Mouse (Mus musculus) neural tube, embryonic 14.5 days (tissue): Measurements from ENCODE around the gene Atp5d. TPM values are rescaled to one million over a fixed set of nuclear protein-coding genes. Genes with fewer than 3 reads are reported as not detected.
A peak's percentile ranks its signal among the peaks of the same experiment; 100 is the strongest.

Source experiments
- ATAC-seq: fragments of 200-750 bp; cut with Nextera tagmentation; 2 replicates; pipeline ENCODE4 v1.8.0; 2017; ENCODE audit warnings: low read depth, mild to moderate bottlenecking, moderate TSS enrichment, moderate library complexity
- H3K27ac ChIP-seq: fragments of 300-500 bp; sonication (generic); 2 replicates; pipeline ENCODE4 v1.5.1; 2014; ENCODE audit warnings: low read depth, mild to moderate bottlenecking, control low read depth, low read length, moderate library complexity, mixed read lengths
- H3K27me3 ChIP-seq: fragments of 300-500 bp; sonication (generic); 2 replicates; pipeline ENCODE4 v1.6.1; 2014; ENCODE audit warnings: low read length; ENCODE audit not compliant: control insufficient read depth, insufficient read depth
- H3K36me3 ChIP-seq: fragments of 300-500 bp; sonication (generic); 2 replicates; pipeline ENCODE4 v1.6.1; 2014; ENCODE audit warnings: low read length, mixed read lengths; ENCODE audit not compliant: control insufficient read depth, insufficient read depth
- H3K4me1 ChIP-seq: fragments of 300-500 bp; sonication (generic); 2 replicates; pipeline ENCODE4 v1.6.1; 2014; ENCODE audit warnings: low read length; ENCODE audit not compliant: control insufficient read depth, insufficient read depth
- H3K4me2 ChIP-seq: fragments of 300-500 bp; sonication (generic); 2 replicates; pipeline ENCODE4 v1.6.1; 2014; ENCODE audit warnings: mild to moderate bottlenecking, low read depth, low read length, control low read depth
- H3K4me3 ChIP-seq: fragments of 300-500 bp; sonication (generic); 2 replicates; pipeline ENCODE4 v1.5.1; 2014; ENCODE audit warnings: low read depth, low read length, control low read depth, mixed read lengths
- H3K9ac ChIP-seq: fragments of 300-500 bp; sonication (generic); replicated peaks from 2 replicates; pipeline ENCODE4 v1.6.1; 2014; ENCODE audit warnings: low read depth, mild to moderate bottlenecking, control low read depth, low read length, mixed read lengths
- H3K9me3 ChIP-seq: fragments of 300-500 bp; sonication (generic); 2 replicates; pipeline ENCODE4 v1.6.1; 2016; ENCODE audit warnings: low read length; ENCODE audit not compliant: control insufficient read depth
- WGBS: fragments of 180-500 bp; shearing (Covaris S2); extraction: QIAGEN DNeasy Blood & Tissue Kit; methylation state at CpG from one replicate; pipeline ENCODE4 v1.1.7; 2014; 5-methylcytosine and 5-hydroxymethylcytosine counted together
- polyA plus RNA-seq: library from polyadenylated mRNA; unstranded; fragments of >200 nt; fragmentation: Nextera tagmentation; extraction: Ambion mirVana; gene quantifications from 2 replicates; pipeline ENCODE4 v1.2.1, GENCODE M21; 2014

Atp5d gene
- polyA plus RNA-seq, 1 experiment from 2014 or later, result 519 TPM

GRCm38 (mm10) chr10:80127920-80128319 lies 10.5 kb upstream of the Atp5d start:
- H3K4me2 ChIP-seq, result no peak overlapping the region
- H3K36me3 ChIP-seq, result peaks cover 59% of the 10 kb centered on the region
- no peaks in the 10 kb centered on the region for H3K9me3 ChIP-seq
- WGBS, result 95% methylated on average over 8 of the region's 8 CpGs
- H3K27me3 ChIP-seq, result no peaks in the 10 kb centered on the region
- H3K27ac ChIP-seq, result no peak overlapping the region
- H3K9ac ChIP-seq, result no peak overlapping the region
- ATAC-seq, result no peak
- no peak overlapping the region for H3K4me3 ChIP-seq
- 0 out of 2 replicates have a peak, but pooled peaks cover 4% of the 10 kb centered on the region for H3K4me1 ChIP-seq

GRCm38 (mm10) chr10:80129846-80130245 lies 8.6 kb upstream of the Atp5d start:
- H3K9me3 ChIP-seq, result no peaks in the 10 kb centered on the region
- 96% methylated on average over 9 of the region's 9 CpGs for WGBS
- no peak overlapping the region for H3K27ac ChIP-seq
- no peak overlapping the region for H3K4me2 ChIP-seq
- H3K9ac ChIP-seq, result no peak overlapping the region
- ATAC-seq, result no peak
- H3K4me1 ChIP-seq, result 0 out of 2 replicates have a peak, but pooled peaks cover 4% of the 10 kb centered on the region
- peaks cover 77% of the 10 kb centered on the region for H3K36me3 ChIP-seq
- no peaks in the 10 kb centered on the region for H3K27me3 ChIP-seq
- no peak overlapping the region for H3K4me3 ChIP-seq

DNA sequence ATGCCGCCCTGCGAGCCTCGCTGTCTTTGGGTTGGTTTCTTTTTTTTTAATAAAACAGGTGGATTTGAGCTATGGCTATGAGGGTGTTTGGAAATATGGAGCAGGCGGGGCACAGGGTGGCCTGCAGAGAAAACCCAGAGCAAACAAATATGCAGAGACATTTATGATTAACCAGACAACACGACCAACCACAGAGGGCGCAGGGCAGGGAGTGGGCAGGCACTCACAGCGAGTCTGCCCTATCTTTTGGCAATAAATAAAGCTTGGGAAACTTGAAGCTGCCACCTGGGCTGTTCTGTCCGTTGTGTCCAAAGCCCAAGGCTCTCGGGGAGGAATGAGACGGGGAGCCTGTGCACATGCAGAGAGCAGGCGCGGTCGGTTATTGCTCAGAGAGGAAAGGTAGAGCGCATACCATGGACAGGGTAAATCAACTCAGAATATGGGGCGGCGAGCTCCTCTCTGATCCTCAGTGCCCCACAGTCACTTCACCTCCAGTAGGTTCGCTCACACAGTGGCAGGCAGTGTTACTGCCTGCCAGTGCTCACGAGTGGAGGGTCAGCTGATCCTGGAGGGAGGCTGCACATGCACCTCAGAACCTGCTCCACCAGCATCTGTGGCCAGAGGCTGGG lies 7.9 kb upstream of the Atp5d start:
- Histone ChIP-seq H3K27me3 (no peaks in the 10 kb centered on the region), H3K27ac (no peak overlapping the region)
- ATAC-seq, result 0 out of 2 replicates have a peak, but pooled peaks have one; percentile 7

GRCm38 (mm10) chr10:80131316-80131951 lies 7.0 kb upstream of the Atp5d start:
- WGBS, result 14% methylated on average over 55 of the region's 55 CpGs
- peaks cover 76% of the 10 kb centered on the region for H3K36me3 ChIP-seq
- peak overlapping the region; percentile 5 for H3K4me2 ChIP-seq
- ATAC-seq, result peak; percentile 57; the same call in 1 of the 2 replicates
- H3K4me1 ChIP-seq, result peaks cover 7% of the 10 kb centered on the region
- H3K27me3 ChIP-seq, result no peaks in the 10 kb centered on the region
- no peak overlapping the region for H3K4me3 ChIP-seq
- 0 out of 2 replicates have a peak overlapping the region, but pooled peaks have one; percentile 18 for H3K9ac ChIP-seq
- H3K27ac ChIP-seq, result no peak overlapping the region
- H3K9me3 ChIP-seq, result no peaks in the 10 kb centered on the region

More for the DNA sequence above, 7.9 kb upstream of the Atp5d start:
- Histone ChIP-seq H3K4me1 (0 out of 2 replicates have a peak, but pooled peaks cover 4% of the 10 kb centered on the region), H3K9me3 (no peaks in the 10 kb centered on the region), H3K36me3 (peaks cover 80% of the 10 kb centered on the region), H3K4me3 (no peak overlapping the region), H3K9ac (no peak overlapping the region), H3K4me2 (no peak overlapping the region)
- 78% methylated on average over 18 of the region's 18 CpGs for WGBS

DNA sequence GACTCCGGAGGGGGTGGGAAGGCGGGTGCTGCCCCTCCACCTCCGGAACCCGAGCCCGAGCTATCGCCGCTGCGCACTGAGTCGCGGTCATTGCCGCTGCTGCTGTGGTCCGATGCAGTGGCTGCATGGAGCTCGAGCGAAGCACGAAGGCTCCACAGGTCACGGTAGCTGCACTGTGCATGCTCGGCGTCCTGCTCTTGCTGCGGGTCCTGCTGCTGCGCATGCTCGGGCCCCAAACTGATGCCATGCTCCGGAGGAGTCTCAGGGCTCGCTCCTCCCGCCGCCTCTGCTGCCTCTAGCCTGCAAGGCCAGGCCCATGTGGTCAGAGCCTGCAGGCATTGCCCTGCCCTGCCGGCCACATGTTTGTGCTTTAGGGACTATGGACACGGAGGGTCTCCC lies 6.5 kb upstream of the Atp5d start:
- H3K27me3 ChIP-seq, result no peaks in the 10 kb centered on the region
- no peak overlapping the region for H3K27ac ChIP-seq
- no peak overlapping the region for H3K4me3 ChIP-seq
- 28% methylated on average over 27 of the region's 27 CpGs for WGBS
- H3K36me3 ChIP-seq, result peaks cover 75% of the 10 kb centered on the region
- H3K4me1 ChIP-seq, result peaks cover 12% of the 10 kb centered on the region
- no peak for ATAC-seq
- no peaks in the 10 kb centered on the region for H3K9me3 ChIP-seq
- H3K9ac ChIP-seq, result 0 out of 2 replicates have a peak overlapping the region, but pooled peaks have one; percentile 18
- H3K4me2 ChIP-seq, result peak overlapping the region; percentile 5; the same call in 1 of the 2 replicates

- Histone ChIP-seq H3K27ac (no peak overlapping the region), H3K4me3 (no peak overlapping the region), H3K9me3 (no peaks in the 10 kb centered on the region), H3K9ac (no peak overlapping the region), H3K27me3 (no peaks in the 10 kb centered on the region), H3K4me2 (no peak overlapping the region), H3K4me1 (peaks cover 18% of the 10 kb centered on the region), H3K36me3 (peaks cover 63% of the 10 kb centered on the region)
- ATAC-seq, result no peak
- WGBS, result 77% methylated on average over 8 of the region's 8 CpGs
Measured at GRCm38 (mm10) chr10:80133226-80133849, 5.1 kb upstream of the Atp5d start.

DNA sequence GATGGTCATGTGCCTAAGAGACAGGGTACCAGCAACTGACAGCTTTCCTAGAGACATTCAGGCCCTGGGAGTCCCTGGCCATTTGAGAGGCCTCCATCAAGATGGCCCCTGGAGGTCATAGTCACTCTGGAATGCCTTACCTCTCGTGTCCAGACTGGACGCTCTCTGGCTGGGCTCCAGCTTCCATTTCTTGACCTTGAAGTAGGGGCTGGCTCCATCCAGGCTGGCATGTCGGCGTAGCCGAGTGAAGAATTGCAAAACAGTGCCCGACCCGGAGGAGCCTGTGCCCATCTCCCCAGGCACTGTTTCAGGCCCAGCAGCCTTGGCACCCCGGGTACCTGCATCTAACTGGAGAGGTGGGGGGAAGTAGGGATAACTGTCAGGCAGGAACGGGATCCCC lies 4.0 kb upstream of the Atp5d start:
- no peak for ATAC-seq
- Histone ChIP-seq H3K27me3 (no peaks in the 10 kb centered on the region), H3K4me2 (no peak overlapping the region), H3K9ac (no peak overlapping the region), H3K4me3 (no peak overlapping the region), H3K36me3 (peaks cover 52% of the 10 kb centered on the region), H3K27ac (no peak overlapping the region), H3K9me3 (no peaks in the 10 kb centered on the region), H3K4me1 (peaks cover 18% of the 10 kb centered on the region)
- 93% methylated on average over 9 of the region's 9 CpGs for WGBS

GRCm38 (mm10) chr10:80135161-80135560 lies 3.3 kb upstream of the Atp5d start:
- 89% methylated on average over 10 of the region's 10 CpGs for WGBS

GRCm38 (mm10) chr10:80135641-80136040 lies 2.8 kb upstream of the Atp5d start:
- Histone ChIP-seq H3K4me1 (peaks cover 18% of the 10 kb centered on the region), H3K4me2 (no peak overlapping the region), H3K27ac (no peak overlapping the region), H3K36me3 (peaks cover 40% of the 10 kb centered on the region), H3K4me3 (no peak overlapping the region), H3K27me3 (no peaks in the 10 kb centered on the region), H3K9me3 (no peaks in the 10 kb centered on the region), H3K9ac (no peak overlapping the region)
- ATAC-seq, result no peak
- 82% methylated on average over 1 of the region's 1 CpGs for WGBS

More at GRCm38 (mm10) chr10:80135161-80135560, 3.3 kb upstream of the Atp5d start:
- Histone ChIP-seq H3K27ac (no peak overlapping the region), H3K4me2 (no peak overlapping the region), H3K9me3 (no peaks in the 10 kb centered on the region), H3K4me3 (no peak overlapping the region), H3K36me3 (peaks cover 45% of the 10 kb centered on the region), H3K27me3 (no peaks in the 10 kb centered on the region), H3K9ac (no peak overlapping the region), H3K4me1 (peaks cover 18% of the 10 kb centered on the region)
- no peak for ATAC-seq
